Mouse (Mus musculus): ENCODE data around the gene Crp.

Gene Crp

DNA sequence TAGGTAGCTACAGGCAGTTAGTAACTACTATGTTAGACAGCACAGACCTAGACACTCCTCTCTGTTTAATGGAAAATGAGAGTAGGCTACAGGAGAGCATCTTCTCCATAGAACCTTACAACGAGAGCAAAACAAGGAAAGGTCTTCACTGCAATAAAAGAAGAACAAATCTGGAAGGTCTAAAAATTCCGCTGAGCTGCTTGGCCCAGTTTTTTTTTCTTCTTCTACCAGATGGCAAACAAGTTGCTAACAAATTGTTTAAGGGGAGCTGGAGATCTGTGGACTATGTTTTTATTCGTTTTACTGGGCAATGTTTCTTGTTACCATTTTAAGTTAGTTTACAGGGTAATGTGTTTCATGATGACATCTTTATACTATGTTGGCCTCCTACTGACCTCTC is 53.4 kb downstream of the Crp start:
- DNase-seq = no peak

DNA sequence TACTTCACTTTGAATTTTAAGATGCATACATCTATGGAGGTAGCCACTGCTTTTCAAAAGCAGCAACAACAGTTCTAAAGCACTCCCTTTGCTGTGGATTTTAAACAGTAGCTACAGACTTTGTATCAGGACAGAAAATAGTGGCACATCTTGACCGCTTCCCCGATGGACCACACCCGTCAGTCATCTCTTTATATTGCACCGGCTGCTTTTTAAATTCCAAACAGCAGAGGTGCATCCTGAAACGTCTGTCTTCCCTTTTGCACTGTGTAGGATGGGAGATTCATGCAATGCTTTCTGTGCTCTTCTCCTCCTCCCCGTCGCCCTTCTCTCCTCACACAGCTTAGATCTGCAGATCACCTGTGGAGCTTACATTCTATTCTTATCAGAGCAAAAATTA is 57.3 kb downstream of the Crp start:
- no peak for DNase-seq

DNA sequence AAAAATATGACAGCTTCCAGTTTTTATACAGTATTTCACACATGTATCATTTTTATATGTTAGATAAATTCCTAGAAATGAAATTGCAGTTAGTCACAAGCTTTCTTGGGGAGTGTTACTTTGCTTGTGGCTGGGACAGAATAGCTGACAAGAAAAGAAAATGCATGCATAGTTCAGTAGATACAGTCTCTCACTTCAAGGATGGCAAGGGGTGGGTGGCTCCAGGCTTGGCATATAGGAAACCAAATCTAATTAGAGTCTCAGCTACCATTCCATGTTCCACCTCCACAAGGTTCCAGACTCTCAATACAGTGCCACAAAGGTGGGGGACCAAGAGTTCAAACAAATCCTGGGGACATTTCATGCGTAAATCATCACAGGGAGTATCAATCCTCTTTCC is 61.7 kb downstream of the Crp start:
- DNase-seq = no peak

DNA sequence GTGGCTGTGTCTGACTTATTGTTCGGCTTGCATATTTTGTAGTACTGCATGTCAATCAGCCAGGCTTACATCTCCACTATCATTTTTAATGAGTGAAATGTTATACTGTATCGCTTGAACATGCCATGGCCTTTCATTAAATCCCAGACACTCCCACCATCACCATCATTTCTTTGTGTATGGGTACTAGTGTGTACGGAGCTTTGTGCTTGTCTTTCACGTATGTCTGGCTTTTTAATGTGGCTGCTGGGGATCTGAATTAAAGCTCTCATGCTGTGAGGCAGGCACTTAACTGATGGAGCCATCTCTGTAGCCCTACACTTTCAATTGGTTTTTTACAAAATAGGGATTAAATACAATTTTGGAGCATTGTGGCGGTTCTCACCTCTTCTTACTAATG is 81.3 kb downstream of the Crp start:
- DNase-seq = no peak

DNA sequence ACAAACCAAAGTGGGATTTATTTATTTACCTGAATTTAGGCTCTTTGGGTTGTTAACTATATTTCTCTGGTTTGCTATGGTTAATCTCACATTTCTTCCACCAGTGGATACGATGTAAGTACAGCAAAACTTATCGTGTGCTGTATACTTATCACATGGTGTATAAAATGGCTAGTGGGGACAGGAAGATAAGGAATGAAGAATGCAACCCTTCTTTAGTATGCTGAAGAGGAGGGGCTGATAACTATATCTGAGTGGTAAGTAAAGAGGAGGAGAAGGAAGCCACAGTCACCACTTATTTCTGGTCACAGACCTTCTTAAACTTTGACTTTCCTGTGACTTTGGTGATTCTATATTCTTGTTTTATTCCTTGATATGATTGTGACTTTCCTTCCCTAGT is 87.5 kb downstream of the Crp start:
- DNase-seq = no peak

DNA sequence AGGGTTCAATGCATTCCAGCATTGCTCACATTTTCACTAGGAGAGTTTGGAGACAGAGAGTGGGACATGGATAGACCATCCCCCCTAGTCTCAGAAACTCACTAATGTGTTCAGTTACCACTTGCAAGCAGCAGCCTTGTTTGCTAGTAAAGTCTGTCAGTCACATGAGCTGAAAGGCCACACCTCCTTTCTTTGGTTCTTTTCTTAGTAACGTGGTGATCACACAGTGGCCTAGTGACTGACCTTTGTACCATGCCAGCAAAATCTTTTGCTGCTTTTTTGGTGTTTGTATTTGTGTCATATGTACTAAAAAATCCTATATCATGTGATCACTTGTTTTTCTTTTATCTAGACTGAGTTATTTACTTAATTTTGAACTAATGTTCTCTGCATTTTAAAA is 88.0 kb downstream of the Crp start:
- no peak for DNase-seq

DNA sequence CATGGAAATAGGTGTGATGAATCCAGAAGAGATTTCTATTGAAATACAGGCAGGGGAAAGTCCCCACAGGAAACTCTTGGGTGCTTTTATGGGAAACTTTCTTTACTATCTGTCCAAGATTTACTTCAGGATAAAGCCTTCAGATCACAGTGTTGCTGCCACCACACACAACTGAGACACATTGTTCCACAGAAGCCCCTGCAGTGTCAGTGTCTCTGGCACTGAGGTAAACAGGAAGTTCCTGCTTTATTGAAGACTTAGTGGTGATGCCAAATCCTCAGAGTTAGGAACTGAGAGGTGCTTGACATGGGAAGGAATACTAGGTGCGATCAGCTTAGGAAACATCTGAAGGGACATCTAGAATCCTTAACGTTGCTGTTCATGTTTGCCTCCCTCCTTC is 131.1 kb downstream of the Crp start:
- DNase-seq = no peak

DNA sequence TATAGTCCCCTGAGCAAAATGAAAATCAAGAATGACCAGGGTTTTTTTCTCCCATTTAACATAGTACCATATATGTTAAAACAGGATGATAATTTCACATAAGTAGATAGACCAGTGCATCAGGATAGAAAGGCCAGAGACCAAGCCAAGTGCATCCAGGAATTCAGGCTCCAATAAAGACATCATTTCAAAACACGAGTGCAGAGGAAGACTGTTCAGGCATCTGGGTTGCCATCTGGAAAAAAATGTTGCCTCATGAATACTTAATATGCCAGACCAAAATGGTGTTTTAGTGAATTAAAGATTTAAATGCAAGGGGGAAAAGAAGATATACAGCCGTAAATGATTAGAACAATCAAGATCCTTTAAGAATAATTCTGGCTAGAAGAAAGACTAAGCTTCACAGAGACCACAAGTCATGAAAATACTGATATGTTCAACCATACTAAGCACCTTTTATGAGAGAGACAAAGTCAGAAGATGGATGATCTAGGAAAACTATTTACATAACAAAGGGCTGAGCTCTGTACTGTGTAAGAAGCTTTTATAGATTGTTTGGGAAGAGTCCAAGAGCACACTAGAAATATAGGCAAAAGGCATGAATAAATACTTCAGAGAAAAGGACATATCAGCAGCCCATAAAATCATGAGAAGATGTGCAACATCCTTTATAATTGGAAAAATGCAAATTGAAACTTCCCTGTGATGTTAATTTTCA is 149.3 kb downstream of the Crp start:
- DNase-seq = no peak

DNA sequence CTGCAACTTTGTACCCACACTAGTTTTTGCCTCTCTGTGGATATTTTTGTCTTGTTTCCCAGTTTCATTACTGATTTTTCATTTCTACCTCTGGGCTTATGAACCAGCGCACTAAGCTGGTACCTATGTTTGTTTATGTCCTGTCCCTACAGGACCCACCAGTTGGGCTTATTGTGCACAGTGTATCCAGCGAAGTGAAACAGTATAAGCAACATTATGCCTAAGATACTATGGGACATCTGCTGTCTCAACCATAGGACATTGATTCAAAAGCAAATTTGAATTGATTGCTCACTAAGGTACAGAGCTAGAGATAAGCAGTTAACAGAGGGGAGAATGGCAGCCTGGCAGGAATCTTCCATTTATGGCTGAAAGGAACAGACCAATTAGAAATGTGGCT is 150.3 kb downstream of the Crp start:
- no peak for DNase-seq

DNA sequence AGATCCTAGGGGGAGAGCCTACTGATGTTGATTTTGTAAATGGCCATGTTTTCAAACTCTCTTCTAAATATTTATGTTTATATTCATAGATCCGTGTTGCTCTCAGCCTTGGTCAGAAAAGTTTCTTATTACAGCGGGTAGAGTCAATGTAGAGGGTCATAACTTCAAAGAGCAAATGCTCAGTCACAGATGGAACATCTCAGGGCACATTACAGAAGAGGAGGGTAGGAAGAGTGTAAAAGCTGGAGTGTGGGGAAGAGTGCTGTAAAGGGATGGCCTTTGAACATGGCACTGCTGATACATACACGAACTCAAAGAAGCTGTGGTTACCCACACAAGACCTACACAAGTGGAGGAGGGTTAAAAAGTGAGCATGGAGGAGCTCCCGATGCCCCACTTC is 177.4 kb downstream of the Crp start:
- no peak for DNase-seq

DNA sequence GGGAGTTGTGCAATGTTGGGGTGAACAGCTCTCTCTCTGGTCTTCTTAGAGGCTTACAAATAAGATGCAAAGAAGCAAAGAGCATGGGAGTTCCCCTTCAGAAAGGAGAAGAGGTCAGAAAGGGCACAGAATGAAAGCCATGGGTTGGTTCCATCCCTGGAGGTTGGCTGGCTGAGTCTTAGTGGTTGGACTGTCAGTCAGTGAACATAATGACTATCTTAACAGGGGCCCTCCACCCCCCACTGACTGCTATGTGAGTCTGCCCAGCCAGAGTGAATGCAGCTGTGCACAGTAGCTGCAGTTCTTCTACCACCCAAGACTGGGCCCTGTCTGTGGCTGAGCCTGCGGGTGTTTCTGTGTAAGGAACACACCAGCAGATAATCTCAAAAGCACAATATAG is 178.8 kb downstream of the Crp start:
- DNase-seq = no peak

Data from thymus, postnatal 25 days (tissue).